Mouse (Mus musculus) neural tube, embryonic 11.5 days (tissue): ENCODE results near the gene March2. TPM values are rescaled to one million over a fixed set of nuclear protein-coding genes. Genes with fewer than 3 reads are reported as not detected.
"Not testable (repeated sequence)": the region's sequence is repeated elsewhere in the genome, so short reads cannot be mapped to it uniquely, and the experiment has no call there.

ENCODE experiments used
- ATAC-seq: fragments of 200-750 bp; cut with Nextera tagmentation; 2 replicates; pipeline ENCODE4 v1.8.0; 2017; ENCODE audit warnings: moderate number of reproducible peaks, mild to moderate bottlenecking, moderate TSS enrichment, moderate library complexity; ENCODE audit not compliant: insufficient read depth, low FRiP score, low TSS enrichment
- DNase-seq: peaks from one replicate; pipeline ENCODE4 v3.0.0-alpha.2; 2015; ENCODE audit warnings: low spot score
- H3K27ac ChIP-seq: fragments of 300-500 bp; sonication (generic); 2 replicates; pipeline ENCODE4 v1.5.1; 2014; ENCODE audit warnings: low read depth, mild to moderate bottlenecking, low read length
- H3K27me3 ChIP-seq: fragments of 300-500 bp; sonication (generic); 2 replicates; pipeline ENCODE4 v1.6.1; 2014; ENCODE audit warnings: mild to moderate bottlenecking, low read length, mixed read lengths; ENCODE audit not compliant: control insufficient read depth, insufficient read depth
- H3K36me3 ChIP-seq: fragments of 300-500 bp; sonication (generic); 2 replicates; pipeline ENCODE4 v1.6.1; 2014; ENCODE audit warnings: mild to moderate bottlenecking, low read length, moderate library complexity, mixed read lengths; ENCODE audit not compliant: control insufficient read depth, insufficient read depth
- H3K4me1 ChIP-seq: fragments of 300-500 bp; sonication (generic); 2 replicates; pipeline ENCODE4 v1.6.1; 2014; ENCODE audit warnings: low read length, mixed read lengths; ENCODE audit not compliant: control insufficient read depth, insufficient read depth
- H3K4me2 ChIP-seq: fragments of 300-500 bp; sonication (generic); 2 replicates; pipeline ENCODE4 v1.6.1; 2014; ENCODE audit warnings: low read depth, mild to moderate bottlenecking, moderate library complexity
- H3K4me3 ChIP-seq: fragments of 300-500 bp; sonication (generic); 2 replicates; pipeline ENCODE4 v1.5.1; 2014; ENCODE audit warnings: low read depth, low read length
- H3K9ac ChIP-seq: fragments of 300-500 bp; sonication (generic); 2 replicates; pipeline ENCODE4 v1.6.1; 2014; ENCODE audit warnings: mild to moderate bottlenecking, low read length
- H3K9me3 ChIP-seq: fragments of 300-500 bp; sonication (generic); 2 replicates; pipeline ENCODE4 v1.6.1; 2016; ENCODE audit warnings: low read length; ENCODE audit not compliant: control insufficient read depth
- WGBS: fragments of 180-500 bp; shearing (Covaris S2); extraction: QIAGEN DNeasy Blood & Tissue Kit; methylation state at CpG from one replicate; pipeline ENCODE4 v1.1.7; 2014; 5-methylcytosine and 5-hydroxymethylcytosine counted together
- polyA plus RNA-seq: library from polyadenylated mRNA; unstranded; fragments of >200 nt; fragmentation: Nextera tagmentation; extraction: Ambion mirVana; gene quantifications from 2 replicates; pipeline ENCODE4 v1.2.1, GENCODE M21; 2014

March2 gene
- polyA plus RNA-seq, 1 experiment from 2014 or later, result 43.8 TPM

DNA sequence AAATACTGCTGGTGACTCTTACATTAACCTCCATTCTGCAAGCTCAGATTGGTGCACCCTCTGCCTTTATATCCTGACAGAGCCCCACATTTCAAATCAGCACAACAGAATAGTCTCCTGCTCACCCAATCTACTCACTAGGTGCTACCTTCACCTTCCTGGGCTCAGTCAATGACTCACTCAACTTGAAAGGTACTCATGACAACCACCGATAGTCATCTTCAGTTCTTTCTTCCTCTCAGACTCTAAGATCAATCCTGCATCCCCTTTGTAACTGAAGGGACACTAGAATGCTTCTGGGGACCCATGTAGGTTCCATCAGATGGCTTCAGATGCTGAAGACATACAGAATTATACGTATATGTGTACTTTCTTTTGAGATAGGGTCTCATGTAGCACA is 33.8 kb upstream of the March2 start:
- Histone ChIP-seq H3K4me3 (no peak overlapping the region), H3K9ac (no peak overlapping the region), H3K27ac (no peak overlapping the region), H3K4me2 (no peak overlapping the region), H3K4me1 (no peaks in the 10 kb centered on the region), H3K36me3 (peaks cover 4% of the 10 kb centered on the region), H3K27me3 (no peaks in the 10 kb centered on the region), H3K9me3 (no peaks in the 10 kb centered on the region)
- DNase-seq, result no peak
- WGBS, result 97% methylated on average over 2 of the region's 2 CpGs
- ATAC-seq, result no peak

DNA sequence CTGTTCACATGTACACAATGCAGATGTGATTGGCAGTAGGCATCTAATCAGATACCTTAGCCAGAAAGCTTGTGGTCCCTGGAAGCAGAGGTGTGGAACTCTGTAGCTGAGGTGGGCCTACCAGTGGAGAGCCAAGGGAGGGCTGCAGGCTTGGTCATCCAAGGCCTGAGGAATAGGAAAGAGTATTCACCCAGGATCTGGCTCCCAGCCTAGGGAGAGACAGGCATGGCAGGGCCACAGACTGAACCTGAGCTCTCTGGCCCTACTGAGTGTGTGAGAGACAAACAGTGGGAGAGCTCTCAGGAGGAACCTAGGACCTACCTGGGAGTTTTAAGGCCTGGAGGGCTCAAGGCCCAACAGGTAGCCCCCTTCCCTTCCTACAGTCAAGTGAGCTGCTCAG is 32.7 kb upstream of the March2 start:
- DNase-seq (no peak), ATAC-seq (no peak)
- Histone ChIP-seq H3K9ac (no peak overlapping the region), H3K4me2 (no peak overlapping the region), H3K36me3 (peaks cover 6% of the 10 kb centered on the region), H3K4me3 (no peak overlapping the region), H3K4me1 (no peaks in the 10 kb centered on the region), H3K9me3 (no peaks in the 10 kb centered on the region), H3K27ac (no peak overlapping the region), H3K27me3 (no peaks in the 10 kb centered on the region)

DNA sequence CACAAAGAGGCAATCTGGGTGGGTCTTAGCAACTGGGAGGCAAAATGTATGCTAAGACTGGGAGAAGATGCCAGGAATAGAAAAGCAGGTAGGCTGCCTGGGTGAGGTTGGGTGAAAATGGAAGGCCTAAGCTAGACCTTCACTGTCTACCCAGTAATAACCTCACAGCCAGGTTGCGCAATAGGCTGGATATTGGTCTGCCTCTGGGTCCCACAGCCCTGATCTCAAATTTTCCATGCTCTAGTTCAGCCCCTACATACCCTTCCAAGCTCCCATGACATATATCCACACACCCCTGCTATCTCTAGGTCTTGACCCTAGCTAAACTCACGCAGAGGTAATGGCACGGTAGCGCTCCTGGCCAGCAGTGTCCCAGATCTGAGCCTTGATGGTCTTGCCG is 31.0 kb upstream of the March2 start:
- ATAC-seq (no peak), DNase-seq (no peak)
- H3K4me2 ChIP-seq, result no peak overlapping the region
- H3K9ac ChIP-seq, result no peak overlapping the region; the same call in 1 of the 2 replicates
- H3K4me3 ChIP-seq, result no peak overlapping the region
- no peaks in the 10 kb centered on the region for H3K4me1 ChIP-seq
- no peaks in the 10 kb centered on the region for H3K9me3 ChIP-seq
- whole genome bisulfite sequencing, result 93% methylated on average over 5 of the region's 5 CpGs
- H3K36me3 ChIP-seq, result peaks cover 12% of the 10 kb centered on the region
- no peak overlapping the region for H3K27ac ChIP-seq
- H3K27me3 ChIP-seq, result no peaks in the 10 kb centered on the region

DNA sequence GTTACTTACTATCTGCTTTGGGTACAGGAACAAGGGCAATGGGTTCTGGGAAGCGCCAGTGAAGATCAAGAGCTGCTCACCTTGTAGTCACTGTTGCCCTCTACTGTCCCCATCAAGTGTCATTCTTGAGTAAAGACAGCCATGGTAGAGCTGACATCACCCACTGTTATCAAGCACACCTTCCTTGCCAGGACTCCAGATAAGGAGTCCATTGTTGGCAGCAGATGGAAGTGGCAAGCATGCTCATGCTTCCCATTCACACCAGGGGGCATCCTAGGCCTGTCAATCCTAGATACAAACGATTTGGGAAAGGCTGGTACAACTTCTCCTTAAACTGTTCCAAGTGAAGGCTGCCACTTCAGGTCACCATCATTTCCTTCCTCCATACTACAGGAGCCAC is 27.5 kb upstream of the March2 start:
- no peak for ATAC-seq
- Histone ChIP-seq H3K4me3 (no peak overlapping the region), H3K4me1 (no peaks in the 10 kb centered on the region), H3K9me3 (no peaks in the 10 kb centered on the region), H3K9ac (no peak overlapping the region), H3K27ac (no peak overlapping the region), H3K36me3 (peaks cover 12% of the 10 kb centered on the region), H3K4me2 (no peak overlapping the region), H3K27me3 (no peaks in the 10 kb centered on the region)
- DNase-seq, result no peak
- 84% methylated on average over 2 of the region's 2 CpGs for WGBS

DNA sequence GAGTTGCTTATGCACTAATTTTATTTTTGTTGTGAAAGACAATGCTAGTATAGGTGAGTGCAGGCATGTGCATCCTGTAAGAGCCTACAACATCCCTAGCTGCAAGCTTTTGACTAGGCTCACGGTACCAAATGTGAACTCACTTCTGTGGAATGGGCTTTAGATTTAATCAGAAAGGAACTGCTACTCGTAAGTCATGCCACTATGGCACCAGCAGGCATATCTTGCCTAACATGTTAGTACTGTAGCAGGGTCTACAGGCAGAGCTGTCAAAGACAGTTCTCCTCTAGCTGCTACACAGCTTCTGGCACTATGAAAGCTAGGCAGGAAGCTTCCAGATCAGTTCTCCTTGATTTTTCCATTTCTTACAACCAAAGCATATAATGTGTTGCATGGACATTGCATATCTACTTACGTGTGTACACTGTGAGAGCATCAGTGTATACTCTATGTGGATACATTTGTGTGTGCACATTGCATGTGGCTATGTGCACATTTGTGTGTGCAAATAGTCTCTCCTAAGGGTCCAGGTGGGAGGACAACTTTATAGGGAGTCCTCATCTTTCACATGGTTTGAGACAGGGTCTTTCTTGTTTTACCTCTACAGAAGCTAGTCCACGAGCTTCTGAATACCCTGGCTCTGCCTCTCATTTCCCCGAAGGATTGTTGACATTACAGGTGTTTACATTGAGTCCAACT is 26.4 kb upstream of the March2 start:
- 87% methylated on average over 5 of the region's 5 CpGs for WGBS
- H3K4me3 ChIP-seq, result no peak overlapping the region
- H3K27ac ChIP-seq, result no peak overlapping the region
- no peaks in the 10 kb centered on the region for H3K27me3 ChIP-seq
- ATAC-seq (no peak), DNase-seq (no peak)
- no peak overlapping the region for H3K4me2 ChIP-seq
- peaks cover 12% of the 10 kb centered on the region for H3K36me3 ChIP-seq
- no peaks in the 10 kb centered on the region for H3K4me1 ChIP-seq
- H3K9me3 ChIP-seq, result no peaks in the 10 kb centered on the region
- H3K9ac ChIP-seq, result no peak overlapping the region

DNA sequence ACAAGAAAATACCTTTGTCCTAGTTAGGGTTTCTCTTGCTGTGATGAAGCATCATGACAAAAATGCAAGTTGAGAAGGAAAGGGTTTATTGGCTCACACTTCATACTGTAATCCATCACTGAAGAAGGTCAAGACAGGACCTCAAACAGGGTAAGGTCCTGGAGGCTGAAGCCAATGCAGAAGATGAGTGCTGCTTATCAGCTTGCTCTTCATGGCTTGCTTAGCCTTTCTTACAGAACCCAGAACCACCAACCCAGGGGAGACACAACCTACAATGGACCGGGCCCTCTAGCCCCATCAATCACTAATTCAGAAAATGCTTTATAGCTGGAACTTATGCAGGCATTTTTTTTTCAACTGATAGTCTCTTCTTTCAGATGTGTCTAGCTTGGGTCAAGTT is 23.9 kb upstream of the March2 start:
- H3K27ac ChIP-seq, result no peak overlapping the region
- no peak overlapping the region for H3K4me3 ChIP-seq
- H3K9me3 ChIP-seq, result no peaks in the 10 kb centered on the region
- DNase-seq (no peak), ATAC-seq (no peak)
- no peaks in the 10 kb centered on the region for H3K4me1 ChIP-seq
- H3K36me3 ChIP-seq, result peaks cover 8% of the 10 kb centered on the region; the same call in 1 of the 2 replicates
- no peak overlapping the region for H3K9ac ChIP-seq
- no peaks in the 10 kb centered on the region for H3K27me3 ChIP-seq
- no peak overlapping the region for H3K4me2 ChIP-seq
- 88% methylated on average over 1 of the region's 1 CpGs for WGBS

DNA sequence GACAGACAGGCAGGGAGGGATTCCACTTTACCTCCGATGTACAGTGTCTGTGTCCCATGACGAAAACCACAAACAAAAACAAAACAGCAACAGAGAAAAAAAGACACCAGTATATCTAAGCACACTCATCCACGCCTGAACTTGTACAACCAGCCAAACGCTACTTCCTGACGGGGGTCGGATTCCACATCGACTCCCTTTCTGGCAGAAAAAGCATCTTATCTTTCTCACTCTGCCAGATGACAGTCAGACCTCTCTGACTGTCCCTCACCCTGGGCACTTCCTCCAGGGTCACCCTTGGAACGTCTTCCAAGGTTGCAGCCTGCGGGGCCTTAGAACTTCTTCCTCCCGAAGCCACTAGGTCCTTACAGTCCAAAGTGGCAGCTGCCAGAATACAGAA is 15.1 kb upstream of the March2 start:
- not testable (repeated sequence) for DNase-seq, H3K4me3 ChIP-seq, H3K27ac ChIP-seq, H3K36me3 ChIP-seq, ATAC-seq, H3K9ac ChIP-seq, H3K9me3 ChIP-seq, H3K4me1 ChIP-seq, H3K4me2 ChIP-seq, H3K27me3 ChIP-seq
- WGBS, result 77% methylated on average over 10 of the region's 10 CpGs

DNA sequence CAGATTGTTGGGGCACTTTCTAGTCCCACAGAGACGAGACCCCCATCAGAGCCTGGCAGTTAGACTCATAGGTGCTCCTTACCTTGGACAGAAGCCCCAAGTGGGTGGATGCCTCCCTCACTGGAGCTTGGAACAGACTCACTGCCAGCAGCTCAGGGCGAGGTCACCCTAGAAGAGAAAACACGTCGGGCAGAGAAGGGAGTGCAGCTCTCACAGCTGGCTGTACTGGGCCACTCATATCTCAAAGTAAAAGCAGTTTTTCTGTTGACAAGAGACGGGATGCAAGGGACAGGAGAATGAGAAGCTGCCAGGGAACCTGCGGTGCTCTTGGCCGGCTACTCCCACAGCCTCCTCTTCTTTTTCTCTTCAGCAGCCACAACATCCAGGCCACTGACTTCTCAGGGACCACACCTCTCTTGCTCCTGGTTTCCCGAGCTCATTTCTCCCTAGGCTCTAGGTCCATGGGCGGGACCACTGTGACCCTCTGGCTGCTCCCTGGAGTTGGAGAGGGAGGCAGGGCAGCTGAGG is 14.2 kb upstream of the March2 start:
- DNase-seq, ATAC-seq, H3K9ac ChIP-seq, H3K4me2 ChIP-seq, H3K4me1 ChIP-seq, H3K36me3 ChIP-seq, H3K27ac ChIP-seq, H3K27me3 ChIP-seq, H3K9me3 ChIP-seq, H3K4me3 ChIP-seq: not testable (repeated sequence)
- WGBS, result 78% methylated on average over 9 of the region's 9 CpGs

DNA sequence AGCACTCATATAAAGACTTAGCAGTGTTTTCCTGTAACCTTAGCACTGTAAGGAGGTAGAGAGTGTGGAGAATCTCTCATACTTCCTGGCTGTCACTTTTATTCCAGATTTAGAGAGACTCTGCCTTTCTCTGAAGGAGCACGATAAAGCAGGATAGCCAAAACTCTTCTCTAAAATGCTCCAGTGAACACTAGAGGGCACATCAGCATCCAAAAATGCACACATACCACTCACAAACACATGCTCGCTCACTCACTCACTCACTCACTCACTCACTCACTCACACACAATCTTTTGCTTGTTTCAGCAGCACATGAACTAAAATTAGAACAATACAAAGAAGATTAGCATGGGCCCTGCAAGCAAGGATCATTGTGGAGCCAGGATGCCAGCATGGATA is 10.7 kb upstream of the March2 start:
- no peak for ATAC-seq
- H3K27ac ChIP-seq, result no peak overlapping the region
- H3K4me2 ChIP-seq, result no peak overlapping the region
- H3K4me3 ChIP-seq, result no peak overlapping the region
- 78% methylated on average over 2 of the region's 2 CpGs for WGBS
- no peaks in the 10 kb centered on the region for H3K4me1 ChIP-seq
- H3K27me3 ChIP-seq, result no peaks in the 10 kb centered on the region
- H3K36me3 ChIP-seq, result no peaks in the 10 kb centered on the region
- DNase-seq, result no peak
- no peak overlapping the region for H3K9ac ChIP-seq
- H3K9me3 ChIP-seq, result no peaks in the 10 kb centered on the region
